Mouse (Mus musculus) embryo, embryonic 10 days (tissue): ENCODE results near the gene Ddx39b.

Experiments
- DNase-seq: peaks from one replicate; pipeline ENCODE4 v3.0.0-alpha.2; 2015; ENCODE audit warnings: low spot score

Ddx39b gene

GRCm38 (mm10) chr17:35241305-35242014 is at the start of gene Ddx39b:
Ddx39b (plus strand) TSS chr17:35241746.
- peak; percentile 97 for DNase-seq

- no peak for DNase-seq
Observed at GRCm38 (mm10) chr17:35192924-35193323, 48.6 kb upstream of the Ddx39b start.

- no peak for DNase-seq
Observed at GRCm38 (mm10) chr17:35193881-35194843, 47.4 kb upstream of the Ddx39b start, which contains the start of gene Ltb. Ltb (plus strand) TSS chr17:35194439.

GRCm38 (mm10) chr17:35194844-35195630 is 46.5 kb upstream of the Ddx39b start:
- no peak for DNase-seq

GRCm38 (mm10) chr17:35195631-35196320 is 45.8 kb upstream of the Ddx39b start:
- DNase-seq = peak; percentile 86

- no peak for DNase-seq
Observed at GRCm38 (mm10) chr17:35196321-35196641, 45.3 kb upstream of the Ddx39b start.

- no peak for DNase-seq
Observed at GRCm38 (mm10) chr17:35197126-35197525, 44.4 kb upstream of the Ddx39b start.

GRCm38 (mm10) chr17:35198029-35198428 is 43.5 kb upstream of the Ddx39b start:
- DNase-seq = no peak

- no peak for DNase-seq
Observed at GRCm38 (mm10) chr17:35198946-35199345, 42.6 kb upstream of the Ddx39b start.

- no peak for DNase-seq
Observed at GRCm38 (mm10) chr17:35200398-35200797, 41.1 kb upstream of the Ddx39b start.

GRCm38 (mm10) chr17:35201128-35201527 is 40.4 kb upstream of the Ddx39b start:
- no peak for DNase-seq

GRCm38 (mm10) chr17:35201787-35202186 is 39.8 kb upstream of the Ddx39b start, which contains the start of gene Tnf:
Tnf (minus strand) TSS chr17:35202007.
- DNase-seq = no peak

GRCm38 (mm10) chr17:35202442-35202841 is 39.1 kb upstream of the Ddx39b start:
- DNase-seq = no peak

- no peak for DNase-seq
Observed at GRCm38 (mm10) chr17:35204494-35205379, 36.8 kb upstream of the Ddx39b start, which contains the start of gene Lta. Lta (minus strand) TSS chr17:35205351.

- no peak for DNase-seq
Observed at GRCm38 (mm10) chr17:35205380-35205769, 36.2 kb upstream of the Ddx39b start.

GRCm38 (mm10) chr17:35209785-35210535 is 31.6 kb upstream of the Ddx39b start:
- DNase-seq = no peak

GRCm38 (mm10) chr17:35210593-35210992 is 31.0 kb upstream of the Ddx39b start:
- DNase-seq = no peak

GRCm38 (mm10) chr17:35213071-35213470 is 28.5 kb upstream of the Ddx39b start:
- no peak for DNase-seq

- DNase-seq = no peak
Observed at GRCm38 (mm10) chr17:35218516-35219193, 22.9 kb upstream of the Ddx39b start.
